Mouse (Mus musculus) left cerebral cortex, postnatal 36 days (tissue): ENCODE results near the gene Utp3. TPM values are rescaled to one million over a fixed set of nuclear protein-coding genes. Genes with fewer than 3 reads are reported as not detected.
"Not testable (repeated sequence)": the region's sequence is repeated elsewhere in the genome, so short reads cannot be mapped to it uniquely, and the experiment has no call there.

Experiments used
- DNase-seq, 2 experiments: peaks; one replicate each; pipeline ENCODE4 v3.0.0; 2021 to 2022; ENCODE audit warnings: low spot score in 2 of 2, mixed read lengths in 1 of 2
- intact Hi-C: fragments of 180-260 bp; cut with DNase I; formaldehyde crosslinking; loops from one replicate; pipeline ENCODE4 v1.15.1; 2025
- total RNA-seq, 2 experiments: library from RNA; stranded (reverse); gene quantifications; 2 replicates each; pipeline ENCODE4 v1.2.3; 2021

Utp3 gene
- 10 to 100 TPM; 24.5 to 25.1 TPM for total RNA-seq

DNA sequence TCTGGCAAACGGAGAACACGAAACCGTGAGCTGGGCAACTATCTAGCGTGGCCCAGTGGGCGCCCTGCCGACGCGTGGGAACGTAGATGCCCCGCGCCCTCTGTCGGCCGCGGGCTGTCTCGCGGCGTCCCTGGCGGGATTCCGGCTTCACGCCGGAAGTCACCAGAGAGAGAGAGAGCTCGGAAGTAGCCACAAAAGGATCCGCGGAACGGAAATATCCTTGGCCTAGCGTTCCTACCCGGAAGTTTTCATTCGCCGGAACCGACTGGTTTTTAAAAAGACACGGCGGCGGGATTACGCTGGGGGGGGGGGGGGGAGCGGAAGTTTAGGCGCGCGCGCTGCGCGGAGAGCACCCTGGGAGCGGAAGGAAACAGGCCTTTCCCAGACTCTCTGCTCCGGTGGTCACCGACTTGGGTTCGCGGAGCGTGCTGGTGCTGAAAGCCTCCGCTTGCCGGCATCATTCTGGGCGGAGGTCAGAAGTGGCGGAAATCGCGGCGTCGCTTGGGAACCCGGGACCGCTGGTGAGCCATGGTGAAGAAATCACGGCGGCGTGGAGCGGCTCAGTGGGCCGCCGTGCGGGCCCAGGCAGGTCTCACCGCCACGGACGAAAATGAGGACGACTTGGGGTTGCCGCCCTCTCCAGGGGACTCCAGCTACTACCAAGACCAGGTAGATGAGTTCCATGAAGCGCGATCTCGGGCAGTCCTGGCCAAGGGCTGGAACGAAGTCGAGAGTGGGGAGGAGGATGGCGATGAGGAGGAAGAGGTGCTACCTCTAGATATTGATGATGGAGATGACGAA is at the start of gene Utp3:
Gene Utp3 (plus strand): TSS at position 377 of the 801 bp plus-strand sequence.
- intact Hi-C loops, result loop anchor here (10.0 kb wide), 1 partner anchor 121 kb away; the partner anchor contains the start of gene Grsf1
- peak; percentile 93 to 95 for DNase-seq

DNA sequence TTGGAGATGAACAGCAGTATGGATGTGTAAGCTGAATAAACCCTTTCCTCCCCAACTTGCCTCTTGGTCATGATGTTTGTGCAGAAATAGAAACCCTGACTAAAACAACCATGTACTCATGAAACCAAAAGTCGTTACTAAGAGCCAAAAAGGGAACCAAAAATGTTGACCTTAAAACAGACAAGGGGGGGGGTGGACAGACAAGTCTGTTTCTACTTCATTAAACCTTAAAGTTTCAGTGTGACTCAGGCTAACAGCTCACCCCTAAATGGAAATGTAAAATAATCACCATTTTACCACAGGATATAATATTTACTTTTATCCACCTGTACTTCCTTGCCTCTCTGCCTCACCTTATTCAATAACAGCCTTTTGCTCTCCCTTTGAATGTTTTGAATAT is 45.7 kb upstream of the Utp3 start:
- intact Hi-C loops, result no loop called here
- no peak for DNase-seq

DNA sequence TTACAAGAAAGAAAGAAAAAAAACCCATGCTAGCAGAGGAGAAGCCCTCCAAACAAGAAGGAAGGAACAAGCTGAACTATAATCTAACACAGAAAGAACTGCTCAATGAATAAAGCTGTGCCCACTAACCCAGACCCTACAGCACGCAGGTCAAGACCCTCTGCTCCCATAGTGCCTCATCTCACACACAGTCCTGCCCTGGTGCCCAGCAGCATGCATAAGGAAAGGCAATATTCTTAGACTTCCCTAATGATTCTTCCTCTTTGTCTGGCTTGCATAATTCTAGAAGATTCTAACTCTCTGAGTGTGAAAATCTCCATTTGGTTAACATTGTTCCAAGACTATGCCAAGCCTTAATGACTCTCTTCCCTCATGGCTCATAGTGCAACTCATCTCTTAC is 45.3 kb upstream of the Utp3 start:
- intact Hi-C loops, result no loop called here
- DNase-seq, result no peak

DNA sequence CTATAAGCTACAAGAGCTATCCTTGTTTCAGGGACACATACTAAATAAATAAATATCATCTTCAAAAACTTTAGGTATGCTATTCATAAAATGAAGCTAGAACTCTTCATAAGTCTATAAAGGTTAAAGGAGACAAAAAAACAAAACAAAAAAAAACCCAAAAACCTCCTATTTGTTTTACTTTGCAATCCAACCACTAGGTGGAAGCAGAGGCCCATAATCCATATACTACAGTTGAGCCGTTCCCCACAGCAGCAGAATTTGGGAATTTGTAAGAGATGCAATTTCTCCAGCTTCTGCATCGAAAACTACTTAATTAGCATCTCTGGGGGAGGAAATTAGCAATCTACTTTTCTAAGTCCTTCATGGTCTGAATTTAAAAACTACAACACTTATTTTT is 35.0 kb upstream of the Utp3 start:
- intact Hi-C loops, result no loop called here
- no peak for DNase-seq

DNA sequence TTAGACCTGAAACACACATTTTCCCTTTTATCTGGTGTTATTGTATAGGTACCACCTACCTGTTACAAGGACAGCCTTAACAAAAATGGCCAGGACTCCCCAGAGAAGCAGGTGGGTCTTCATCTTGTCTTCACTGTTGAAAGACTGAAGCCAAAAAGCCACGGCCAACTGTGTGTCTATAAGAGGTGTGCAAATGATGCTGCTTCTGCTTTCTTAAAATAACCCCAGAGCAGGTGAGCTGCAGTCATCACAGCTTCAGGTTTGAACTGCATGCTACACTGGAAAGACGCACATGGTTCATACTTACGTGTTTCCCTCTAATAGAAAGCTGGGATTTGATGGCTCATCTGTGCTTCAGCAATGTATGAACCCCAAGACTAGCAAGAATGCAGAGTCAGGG is 26.6 kb upstream of the Utp3 start, which contains the start of gene Jchain:
Gene Jchain (minus strand): TSS at position 235 of the 400 bp plus-strand sequence.
- intact Hi-C loops, result no loop called here
- no peak for DNase-seq

DNA sequence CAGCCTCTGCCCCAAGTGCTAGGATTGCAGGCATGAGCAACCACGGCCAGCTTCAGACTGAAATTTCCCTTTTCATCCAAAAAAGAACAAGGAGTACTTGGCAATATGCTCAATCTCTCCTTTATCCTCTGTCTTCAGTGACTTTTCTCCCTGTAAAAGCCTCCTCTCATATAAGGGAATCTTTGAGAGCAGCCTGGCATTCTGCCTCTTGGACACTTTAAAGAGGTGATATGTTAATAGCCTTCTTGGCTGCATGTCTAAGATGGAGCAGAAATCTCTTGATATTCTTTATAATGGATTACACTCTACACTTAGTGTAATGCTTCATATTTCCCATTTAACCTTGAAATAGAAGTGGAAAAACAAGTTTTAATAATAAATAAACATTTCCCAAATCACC is 23.4 kb upstream of the Utp3 start:
- no peak for DNase-seq
- intact Hi-C loops, result no loop called here

DNA sequence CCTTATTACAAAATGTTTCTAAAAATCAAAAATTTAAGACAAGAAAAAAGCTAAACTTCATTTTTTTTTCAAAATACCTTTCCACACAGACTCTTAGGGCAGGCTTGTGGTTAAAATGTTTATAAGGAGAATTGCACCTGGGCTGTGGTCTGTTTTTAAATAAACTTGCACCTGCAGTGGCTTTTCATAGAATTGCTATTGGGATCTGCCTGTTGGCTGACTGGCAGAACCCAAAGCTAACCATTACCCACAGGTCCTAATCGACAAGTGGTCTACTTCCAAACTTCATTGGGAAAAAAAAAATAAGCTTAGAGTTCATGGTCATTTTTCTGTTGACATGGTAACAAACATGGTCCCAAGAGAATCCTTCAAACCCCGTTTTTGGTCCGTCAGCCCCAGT is 19.6 kb upstream of the Utp3 start:
- intact Hi-C loops, result no loop called here
- DNase-seq, result no peak

DNA sequence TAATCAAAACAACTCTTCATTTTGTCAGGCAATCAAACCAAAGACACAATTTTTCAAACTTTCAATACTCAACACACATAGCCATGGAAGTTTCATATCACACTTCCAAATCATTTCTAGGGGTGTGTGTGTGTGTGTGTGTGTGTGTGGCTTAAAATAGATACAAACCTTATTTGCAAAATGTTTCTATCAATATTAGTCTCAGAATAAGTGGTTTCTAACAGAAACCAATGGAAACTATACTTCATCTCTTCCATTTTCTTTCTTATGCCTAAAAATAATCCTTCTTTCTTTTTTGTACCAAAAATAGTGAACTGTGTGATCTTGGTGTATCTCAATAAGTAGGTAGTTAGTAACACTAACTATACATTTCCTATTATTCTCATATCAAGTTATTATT is 13.4 kb upstream of the Utp3 start:
- intact Hi-C loops, result no loop called here
- no peak for DNase-seq

DNA sequence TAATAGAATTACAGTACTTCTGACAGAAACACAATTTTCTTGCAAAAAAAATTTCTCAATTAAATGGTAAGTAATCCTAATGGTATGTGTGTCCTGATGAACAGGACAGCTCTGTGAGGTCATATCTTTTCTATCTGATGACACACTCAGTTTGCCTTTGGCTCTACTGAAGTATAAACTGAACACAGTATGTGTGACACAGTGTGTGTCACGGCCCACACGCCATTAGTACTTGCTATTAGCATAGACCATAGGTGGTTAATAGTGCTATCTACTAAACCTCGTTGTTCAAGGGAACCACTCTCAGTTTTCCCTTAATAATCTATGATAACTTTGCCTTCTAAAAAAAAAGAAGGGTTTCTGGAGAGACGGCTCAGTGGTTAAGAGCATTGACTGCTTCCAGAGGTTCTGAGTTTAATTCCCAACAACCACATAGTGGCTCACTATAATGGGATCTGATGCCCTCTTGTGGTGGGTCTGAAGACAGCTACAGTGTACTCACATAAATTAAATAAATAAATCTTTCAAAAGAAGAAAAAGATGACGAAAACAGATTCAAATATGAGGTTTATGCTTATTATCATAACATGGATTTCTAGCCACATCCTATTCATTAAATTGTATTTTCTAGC is 11.5 kb upstream of the Utp3 start:
- DNase-seq, result no peak
- intact Hi-C loops, result no loop called here

DNA sequence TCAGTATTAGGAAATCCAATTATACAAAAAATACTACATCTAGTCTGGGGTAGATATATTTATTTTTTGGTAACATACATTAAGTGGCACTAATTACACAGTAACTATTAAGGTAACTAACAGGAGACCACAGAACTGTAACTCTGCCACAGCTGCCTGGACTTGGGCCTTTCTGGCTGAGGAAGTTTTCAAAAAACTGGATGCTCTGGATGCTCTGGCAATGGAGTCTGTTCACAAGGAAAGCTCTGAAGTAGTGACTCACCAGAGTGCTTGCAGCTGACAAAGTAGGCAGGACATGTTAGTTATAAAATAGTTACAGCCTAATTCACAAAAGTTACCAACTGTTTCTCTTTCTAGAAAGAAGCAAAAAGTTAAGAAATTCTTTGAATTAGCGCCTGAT is 9.9 kb upstream of the Utp3 start:
- intact Hi-C loops, DNase-seq: not testable (repeated sequence)

DNA sequence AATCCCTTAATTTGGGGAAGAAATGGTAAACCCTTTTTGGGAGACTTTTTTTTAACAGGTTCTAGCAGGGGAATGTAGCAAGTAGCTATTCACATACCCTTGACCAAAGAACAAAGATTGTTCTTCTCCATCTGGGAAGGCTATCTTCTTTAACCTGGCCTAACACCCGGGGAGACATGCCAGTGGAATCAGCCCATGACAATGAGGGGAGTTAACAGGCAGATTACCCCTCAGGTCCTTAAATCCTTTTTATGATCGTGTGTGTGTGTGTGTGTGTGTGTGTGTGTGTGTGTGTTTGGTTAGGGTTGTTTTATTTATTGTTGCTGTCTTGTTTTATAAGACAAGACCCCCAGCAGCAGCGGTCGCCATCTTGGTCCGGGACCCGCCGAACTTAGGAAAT is 8.7 kb upstream of the Utp3 start:
- intact Hi-C loops, result no loop called here
- no peak for DNase-seq

DNA sequence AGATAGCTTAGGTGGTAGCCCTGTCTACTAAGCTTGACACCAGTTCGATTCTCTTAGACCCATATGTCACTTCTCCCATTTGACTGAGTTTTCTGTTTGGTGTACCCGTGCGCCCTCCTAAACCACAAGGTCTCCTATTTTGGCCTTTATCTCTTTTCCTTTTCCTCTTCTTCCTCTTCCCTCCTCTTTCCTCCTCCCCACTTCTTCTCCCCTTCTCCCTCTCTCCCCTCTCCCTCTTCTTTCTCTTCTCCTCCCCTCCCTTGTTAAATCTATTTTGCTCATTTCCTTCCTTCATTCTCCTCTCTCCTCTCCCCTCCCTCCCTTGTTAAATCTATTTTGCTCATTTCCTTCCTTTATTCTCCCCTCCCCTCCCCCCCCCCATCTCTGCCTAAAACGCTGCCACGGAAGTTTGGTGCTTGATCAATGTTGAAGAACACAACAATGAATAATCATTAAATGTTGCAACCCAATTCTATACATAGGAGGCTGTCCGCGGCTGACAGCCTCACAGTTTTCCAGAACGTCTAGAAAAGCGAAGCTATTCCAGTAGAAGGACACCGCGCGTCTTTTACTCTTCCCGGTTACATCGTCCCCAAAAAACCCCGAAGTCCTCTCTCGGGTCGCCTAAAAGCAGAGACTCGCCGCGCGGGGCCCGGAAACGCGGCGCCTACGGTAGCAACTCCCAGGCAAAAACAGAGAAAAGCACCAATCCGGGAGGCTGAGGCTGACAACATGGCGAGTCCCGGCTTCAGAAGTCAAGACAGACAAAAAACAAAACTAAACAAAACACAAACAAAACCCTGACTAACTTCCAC is 784 bp upstream of the Utp3 start:
- intact Hi-C loops, result loop anchor here (10.0 kb wide), 1 partner anchor 121 kb away; the partner anchor contains the start of gene Grsf1
- no peak for DNase-seq

DNA sequence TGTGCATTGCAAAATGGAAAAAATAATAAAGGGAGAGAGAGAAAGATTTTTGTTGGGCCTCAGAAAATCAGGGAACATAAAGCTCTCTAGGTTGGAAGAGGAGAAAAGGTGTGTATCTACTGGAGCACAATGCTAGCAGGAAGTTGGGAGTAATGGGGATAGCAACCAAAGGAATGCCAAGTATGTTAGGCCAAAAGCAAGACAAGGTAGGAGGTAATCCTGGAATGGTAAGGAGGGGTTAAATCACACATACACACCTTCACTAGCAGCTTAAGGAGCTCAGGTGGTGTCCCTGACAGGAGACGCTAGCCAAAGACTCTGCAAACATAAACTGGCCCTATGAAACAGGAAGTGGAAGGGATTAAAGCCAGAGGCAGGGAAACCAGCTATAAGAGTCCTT is 4.7 kb downstream of the Utp3 start:
- DNase-seq, result no peak
- intact Hi-C loops, result loop anchor here (10.0 kb wide), 1 partner anchor 116 kb away; the partner anchor contains the start of gene Grsf1

DNA sequence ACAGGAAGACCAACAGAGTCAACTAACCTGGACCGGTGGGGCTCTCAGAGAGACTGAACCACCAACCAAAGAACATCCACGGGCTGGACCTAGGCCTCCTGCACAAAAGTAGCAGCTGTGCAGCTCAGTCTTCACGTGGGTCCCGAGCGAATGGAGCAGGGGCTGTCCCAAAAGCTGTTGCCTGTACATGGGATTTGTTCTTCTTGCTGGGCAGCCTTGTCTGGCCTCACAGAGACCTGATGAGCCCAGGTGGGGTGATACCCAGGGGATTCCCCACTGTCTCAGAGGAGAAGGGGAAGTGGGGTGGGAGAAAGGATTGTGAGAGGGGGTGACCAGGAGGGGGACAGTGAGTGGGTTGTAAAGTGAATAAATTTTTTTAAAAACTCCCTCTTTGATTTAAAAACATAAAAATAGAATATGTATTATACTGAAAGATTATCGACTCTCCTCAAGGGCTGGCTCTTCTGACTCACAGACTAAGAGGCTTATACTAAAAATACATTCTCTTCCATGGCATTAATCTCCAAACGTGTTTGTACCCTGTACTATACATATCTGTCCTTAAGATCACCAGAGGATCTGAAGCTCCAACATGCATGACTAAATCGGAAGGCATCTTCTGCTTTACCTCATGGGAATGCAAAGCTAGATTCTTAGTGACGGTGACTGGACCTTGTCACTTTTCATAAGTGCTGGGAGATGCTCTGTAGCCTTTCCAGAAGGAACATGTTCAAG is 7.0 kb downstream of the Utp3 start:
- intact Hi-C loops, result no loop called here
- no peak for DNase-seq

DNA sequence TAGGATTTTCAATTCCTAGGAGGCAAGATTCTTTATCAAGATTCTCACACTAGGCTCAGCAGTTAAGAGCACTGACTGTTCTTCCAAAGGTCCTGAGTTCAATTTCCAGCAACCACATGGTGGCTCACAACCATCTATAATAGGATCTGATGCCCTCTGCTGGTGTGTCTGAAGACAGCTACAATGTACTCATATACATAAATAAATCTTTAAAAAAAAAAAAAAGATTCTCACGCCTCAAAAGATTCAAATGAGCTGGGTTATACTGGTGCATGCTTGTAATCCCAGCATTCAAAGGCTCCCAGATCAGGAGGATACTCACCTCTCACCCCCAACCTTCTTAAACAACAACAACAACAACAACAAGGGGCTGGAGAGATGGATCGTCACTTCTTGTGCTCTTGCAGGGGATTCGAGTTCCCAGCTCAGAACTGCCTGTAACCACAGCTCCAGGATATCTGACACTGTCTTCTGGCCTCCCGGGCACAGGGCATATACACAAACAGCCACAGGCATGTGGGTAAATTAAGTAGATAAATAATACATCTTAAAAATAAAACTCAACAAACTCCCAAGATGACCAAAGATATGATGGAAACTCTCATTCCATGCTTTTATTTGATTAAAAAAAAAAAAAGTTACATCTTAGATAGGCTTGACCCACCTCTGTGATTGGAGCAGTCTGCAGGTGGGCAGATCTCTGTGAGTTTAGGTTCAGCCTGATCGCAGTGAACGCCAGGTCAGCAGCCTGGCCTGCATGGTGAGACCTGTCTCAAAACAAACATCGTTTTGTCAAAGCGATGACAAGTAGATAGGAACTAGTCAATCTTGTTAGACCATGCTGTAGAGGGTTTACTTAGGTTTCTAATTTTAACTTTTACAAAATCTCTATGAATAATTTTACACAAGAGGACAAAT is 8.9 kb downstream of the Utp3 start:
- intact Hi-C loops, result no loop called here
- DNase-seq, result no peak

DNA sequence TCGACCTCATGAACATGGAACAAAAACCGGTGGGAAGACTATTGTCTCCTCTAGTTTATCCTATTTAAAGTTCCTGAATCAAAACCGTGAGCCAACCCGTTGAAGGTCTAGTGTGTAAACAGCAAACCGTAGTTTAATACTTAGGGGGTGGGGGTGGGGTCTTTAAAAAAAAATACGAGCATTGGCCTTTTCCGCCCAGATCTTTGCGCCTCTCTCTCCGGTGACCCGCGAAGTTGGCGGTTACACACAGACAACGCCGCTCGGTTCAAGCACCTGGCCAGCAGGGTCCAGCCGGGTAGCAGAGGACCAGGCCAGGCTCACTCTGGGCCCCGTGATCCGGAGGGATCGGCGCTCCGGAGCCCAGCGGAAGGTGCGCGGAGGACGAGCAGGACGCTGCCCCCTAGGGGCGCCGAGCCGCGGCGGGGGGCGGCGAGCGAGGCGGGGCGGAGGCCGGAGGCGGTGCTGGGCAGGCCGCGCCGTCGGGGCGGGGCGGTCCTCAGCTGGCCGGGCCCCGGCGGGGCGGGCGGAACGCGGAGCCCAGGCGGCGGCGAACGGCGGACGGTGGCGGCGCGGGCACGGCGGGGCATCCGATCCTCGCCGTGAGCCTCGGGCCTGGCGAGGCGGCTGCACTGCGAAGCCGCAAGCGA is 10.4 kb downstream of the Utp3 start, which contains the start of gene Rufy3:
Gene Rufy3 (plus strand): TSS at position 540 of the 647 bp plus-strand sequence.
- peak; percentile 72 to 84 for DNase-seq
- intact Hi-C loops, result loop anchor here (2.0 kb wide), 1 partner anchor 18 kb away; no protein-coding TSS in a partner anchor

DNA sequence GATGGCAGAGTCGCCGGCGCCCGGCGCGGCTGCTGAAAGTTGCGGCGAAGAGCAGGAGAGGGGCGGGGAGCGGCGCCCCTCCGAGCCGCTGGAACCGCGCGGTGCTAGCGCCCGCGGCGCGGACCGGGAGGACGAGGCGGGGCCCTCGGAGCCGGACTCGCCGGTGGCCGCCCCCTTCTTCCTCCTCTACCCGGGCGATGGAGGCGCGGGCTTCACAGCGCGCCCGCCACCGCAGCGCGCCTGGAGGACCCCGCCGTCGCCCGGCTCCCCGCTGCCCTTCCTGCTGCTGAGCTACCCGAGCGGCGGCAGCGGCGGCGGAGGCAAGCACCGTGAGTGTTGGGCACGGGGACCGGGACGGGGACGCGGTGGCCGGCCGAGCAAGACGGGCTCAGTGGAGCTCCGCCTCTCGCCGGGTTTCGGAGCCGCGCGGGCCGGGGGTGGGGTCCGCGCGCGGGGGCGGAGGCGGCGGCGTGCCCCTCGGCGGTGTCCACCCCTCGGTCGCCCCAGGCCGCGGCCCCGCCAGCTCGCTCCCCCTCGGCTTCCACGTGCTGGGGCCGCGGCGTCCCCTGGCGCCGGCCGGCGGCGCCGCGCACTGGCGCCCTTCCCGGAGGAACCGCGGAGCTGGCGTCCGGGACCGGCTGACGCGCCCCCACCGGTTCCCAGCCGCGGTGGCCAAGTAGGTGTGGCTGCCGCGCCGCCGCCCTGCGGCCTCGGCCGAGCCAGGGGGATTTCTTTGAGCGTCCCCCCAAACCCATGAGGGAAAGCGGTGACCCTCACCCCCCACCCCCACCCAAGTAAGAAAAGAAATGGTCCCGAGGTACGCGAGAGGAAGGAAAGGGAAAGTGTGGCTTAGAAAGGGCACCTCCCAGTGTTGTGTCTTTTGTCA is 11.1 kb downstream of the Utp3 start:
- DNase-seq, result peak; percentile 66 to 75
- intact Hi-C loops, result loop anchor here (2.0 kb wide), 1 partner anchor 17 kb away; no protein-coding TSS in a partner anchor
